Mouse (Mus musculus) ES-E14 (cell line): ENCODE data around the gene Trim62.

Experiments
- MAFK ChIP-seq: IDR thresholded peaks from 2 replicates; pipeline ENCODE4 v1.6.1; 2014; ENCODE audit warnings: mild to moderate bottlenecking, low read depth, low read length, inconsistent platforms; ENCODE audit not compliant: insufficient read depth
- ZNF384 ChIP-seq: IDR thresholded peaks from 2 replicates; pipeline ENCODE4 v1.6.1; 2012; ENCODE audit warnings: low read depth, low read length, inconsistent platforms

DNA sequence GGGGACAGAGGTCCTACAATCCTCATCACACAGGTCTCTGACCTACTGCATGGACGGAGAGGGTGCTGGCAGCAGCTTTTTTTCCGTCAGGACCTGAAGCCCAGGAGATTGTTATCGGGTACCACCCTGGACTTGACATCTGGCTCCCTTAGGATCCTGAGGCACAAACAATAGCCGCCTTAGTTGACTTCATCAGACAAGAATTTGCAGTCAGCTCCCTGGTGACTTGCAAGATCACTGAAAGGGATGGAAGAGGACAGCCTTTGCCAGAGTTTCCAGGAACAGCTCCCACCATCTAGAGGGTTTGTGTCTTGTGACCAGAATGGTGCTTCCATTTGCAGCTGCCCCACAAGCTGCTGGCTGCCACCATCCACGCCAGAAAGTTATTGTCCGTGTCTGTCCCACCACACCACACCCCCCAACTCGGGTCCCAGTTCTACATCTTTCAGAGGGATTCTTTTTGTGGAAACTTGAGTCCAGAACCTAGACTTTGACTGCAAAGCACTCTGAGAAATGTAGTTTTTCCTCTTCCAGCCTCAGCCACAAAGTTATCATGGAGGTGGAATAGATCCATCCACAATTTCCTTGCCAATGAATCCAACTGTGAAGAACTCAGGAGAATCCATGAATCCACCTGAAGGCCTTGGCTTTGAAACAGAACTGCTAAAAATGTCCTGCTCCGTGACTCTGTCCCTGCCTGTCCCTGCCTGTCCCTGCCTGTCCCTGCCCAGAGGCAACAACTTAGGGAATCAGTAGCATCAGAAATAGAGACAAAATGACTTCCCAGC, 27.1 kb downstream of the Trim62 start:
- TF ChIP-seq MAFK (no peak), ZNF384 (no peak)
